Mouse (Mus musculus) liver, embryonic 14.5 days (tissue): ENCODE measurements around the gene Sdsl.

Experiments
- CTCF ChIP-seq: IDR thresholded peaks from 2 replicates; pipeline ENCODE4 v1.5.1; 2016; ENCODE audit warnings: antibody characterized with exemption, low read depth, control low read depth
- EP300 ChIP-seq: IDR thresholded peaks from 2 replicates; pipeline ENCODE4 v1.6.1; 2016; ENCODE audit warnings: antibody characterized with exemption, low read depth

DNA sequence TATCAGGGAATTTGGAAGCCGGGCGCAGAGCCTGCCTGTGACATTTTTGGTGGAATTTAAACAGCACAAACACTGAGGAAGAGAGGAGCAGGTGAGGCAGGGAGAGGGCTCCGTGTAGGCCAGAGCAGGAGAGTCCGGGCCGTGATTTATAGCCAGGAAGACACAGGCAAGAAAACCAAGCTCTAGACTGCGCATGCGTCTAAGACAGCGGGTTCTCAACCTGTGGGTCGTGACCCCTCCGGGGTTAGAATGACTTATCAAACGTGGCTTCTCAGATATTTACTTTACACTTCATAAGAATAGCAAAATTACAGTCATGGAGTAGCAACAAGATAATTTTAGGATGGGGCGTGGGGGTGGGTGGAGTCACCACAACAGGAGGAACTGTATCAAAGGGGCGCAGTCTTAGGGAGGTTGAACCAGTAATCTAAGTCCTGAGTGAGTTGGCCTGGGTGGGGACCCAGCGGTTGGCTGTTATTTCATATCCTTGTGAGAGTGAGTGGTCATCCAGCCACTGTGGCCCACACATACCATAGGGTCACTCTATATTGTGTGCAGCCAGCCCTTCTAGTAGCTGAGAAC, 17.8 kb downstream of the Sdsl start:
- no peak for TF ChIP-seq CTCF
- no peak for TF ChIP-seq EP300
